Mouse (Mus musculus): ENCODE measurements around the gene Fen1. TPM values are rescaled to one million over a fixed set of nuclear protein-coding genes. Genes with fewer than 3 reads are reported as not detected.

Fen1 gene
- 69.6 and 73.6 TPM in 2 replicates for polyA plus RNA-seq (2016; fragmentation: Nextera tagmentation; extraction: Ambion mirVana)

- Histone ChIP-seq H3K4me2 (replicated peaks) (peak within 1 kb of the TSS; percentile 85), H3K27me3 (replicated peaks) (no peaks in the 10 kb centered on the region), H3K4me1 (peaks cover 16% of the 10 kb centered on the region), H3K27ac (no peak within 1 kb of the TSS), H3K4me3 (peak within 1 kb of the TSS; percentile 67), H3K36me3 (peaks cover 47% of the 10 kb centered on the region), H3K9me3 (no peaks in the 10 kb centered on the region), H3K9ac (peak within 1 kb of the TSS; percentile 74)
- WGBS: under 1% methylated on average over 40 of the region's 40 CpGs
- peak; percentile 95 for ATAC-seq (ENCODE audit: low FRiP score, low read depth)
Measured at GRCm38 (mm10) chr19:10203848-10204615, at the start of gene Fen1, which contains the start of gene Tmem258. Gene Fen1 (minus strand): TSS chr19:10204169. Gene Tmem258 (plus strand): TSS chr19:10204014.

DNA sequence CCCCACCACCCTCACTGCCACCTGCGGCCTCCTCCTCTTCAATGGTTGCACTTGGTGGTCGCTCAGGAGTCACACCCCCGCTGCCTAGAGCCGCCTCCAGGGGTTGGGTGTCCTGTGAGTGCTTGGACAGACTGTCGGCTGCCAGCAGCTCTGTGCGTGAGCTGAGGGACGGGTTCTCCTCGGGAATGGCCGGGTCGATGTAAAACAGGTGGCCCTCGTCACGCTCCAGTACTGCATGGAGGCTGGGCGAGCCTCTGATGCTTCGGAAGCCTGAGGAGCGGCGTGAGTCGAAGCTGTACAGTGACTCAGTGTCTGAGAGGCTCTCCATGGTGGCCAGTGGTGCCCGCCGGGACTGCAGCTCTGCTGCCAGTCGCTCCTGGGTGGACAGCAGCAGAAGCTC, 44.2 kb upstream of the Fen1 start:
- H3K27ac ChIP-seq: no peak overlapping the region
- no peak for ATAC-seq (ENCODE audit: low FRiP score, low read depth)
- peaks cover under 1% of the 10 kb centered on the region; the same call in 1 of the 2 replicates for H3K4me1 ChIP-seq
- H3K4me3 ChIP-seq: no peak overlapping the region
- H3K27me3 ChIP-seq (replicated peaks): 0 out of 2 replicates have a peak, but pooled peaks cover 6% of the 10 kb centered on the region
- H3K4me2 ChIP-seq (replicated peaks): no peak overlapping the region
- 63% methylated on average over 20 of the region's 20 CpGs for WGBS
- no peaks in the 10 kb centered on the region for H3K9me3 ChIP-seq
- H3K9ac ChIP-seq: no peak overlapping the region
- H3K36me3 ChIP-seq: peaks cover 9% of the 10 kb centered on the region

DNA sequence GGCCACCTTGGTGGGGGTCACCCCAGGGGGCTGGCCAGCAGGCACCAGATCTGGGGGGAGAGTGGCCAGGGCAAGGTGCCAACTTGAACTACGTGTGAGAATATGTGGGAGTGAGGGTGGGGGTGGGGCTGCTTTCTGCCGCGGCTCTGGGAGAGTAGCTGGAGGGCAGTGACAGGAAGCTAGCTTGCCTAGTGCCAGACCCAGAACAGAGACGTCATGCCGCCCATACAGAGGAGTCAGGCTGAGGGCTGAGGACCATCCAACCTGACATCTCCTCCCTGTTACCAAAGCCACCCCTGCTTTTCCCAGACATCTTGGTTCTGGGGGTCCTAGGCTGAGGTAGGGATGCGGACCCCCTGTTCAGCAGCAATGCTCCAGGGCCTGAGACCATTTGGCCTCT, 43.2 kb upstream of the Fen1 start:
- H3K4me2 ChIP-seq (replicated peaks): no peak overlapping the region
- H3K27me3 ChIP-seq (replicated peaks): 0 out of 2 replicates have a peak, but pooled peaks cover 6% of the 10 kb centered on the region
- H3K4me1 ChIP-seq: peaks cover 4% of the 10 kb centered on the region
- ATAC-seq (ENCODE audit: low FRiP score, low read depth): no peak
- H3K9me3 ChIP-seq: no peaks in the 10 kb centered on the region
- no peak overlapping the region for H3K9ac ChIP-seq
- H3K36me3 ChIP-seq: peaks cover 9% of the 10 kb centered on the region
- no peak overlapping the region for H3K4me3 ChIP-seq
- 41% methylated on average over 6 of the region's 6 CpGs for WGBS
- no peak overlapping the region for H3K27ac ChIP-seq

DNA sequence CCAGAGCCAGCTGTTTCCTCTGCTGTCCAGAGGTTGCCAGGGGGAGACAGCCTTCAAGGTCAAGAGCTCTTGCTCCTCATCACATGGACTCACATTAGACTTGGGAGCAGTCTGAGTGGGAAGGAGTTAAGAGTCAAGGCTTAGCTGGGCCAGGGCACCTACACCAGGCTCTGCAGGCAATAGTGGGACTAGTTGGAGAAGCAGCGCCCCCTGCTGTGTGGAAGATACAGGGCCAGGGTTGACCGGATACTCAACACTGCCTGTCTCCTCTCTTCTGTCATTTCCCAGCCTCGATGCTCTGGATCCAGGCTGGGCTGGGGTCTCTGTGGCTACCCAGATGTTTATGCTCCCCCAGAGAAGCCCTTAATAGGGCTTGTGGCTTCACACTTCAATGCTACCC, 40.2 kb upstream of the Fen1 start:
- no peaks in the 10 kb centered on the region for H3K9me3 ChIP-seq
- H3K4me1 ChIP-seq: peaks cover 17% of the 10 kb centered on the region
- peaks cover 21% of the 10 kb centered on the region for H3K27me3 ChIP-seq (replicated peaks)
- ATAC-seq (ENCODE audit: low FRiP score, low read depth): no peak
- no peak overlapping the region for H3K27ac ChIP-seq
- peaks cover 5% of the 10 kb centered on the region for H3K36me3 ChIP-seq
- WGBS: 20% methylated on average over 3 of the region's 3 CpGs
- no peak overlapping the region for H3K9ac ChIP-seq
- no peak overlapping the region for H3K4me2 ChIP-seq (replicated peaks)
- no peak overlapping the region for H3K4me3 ChIP-seq

GRCm38 (mm10) chr19:10242916-10243315, 38.9 kb upstream of the Fen1 start:
- no peak overlapping the region for H3K9ac ChIP-seq
- no peak overlapping the region for H3K27ac ChIP-seq
- H3K9me3 ChIP-seq: no peaks in the 10 kb centered on the region
- peaks cover 17% of the 10 kb centered on the region for H3K4me1 ChIP-seq
- no peak for ATAC-seq (ENCODE audit: low FRiP score, low read depth)
- no peak overlapping the region for H3K4me3 ChIP-seq
- H3K36me3 ChIP-seq: peaks cover 3% of the 10 kb centered on the region
- WGBS: 2% methylated on average over 8 of the region's 8 CpGs
- H3K4me2 ChIP-seq (replicated peaks): no peak overlapping the region
- H3K27me3 ChIP-seq (replicated peaks): peaks cover 16% of the 10 kb centered on the region

DNA sequence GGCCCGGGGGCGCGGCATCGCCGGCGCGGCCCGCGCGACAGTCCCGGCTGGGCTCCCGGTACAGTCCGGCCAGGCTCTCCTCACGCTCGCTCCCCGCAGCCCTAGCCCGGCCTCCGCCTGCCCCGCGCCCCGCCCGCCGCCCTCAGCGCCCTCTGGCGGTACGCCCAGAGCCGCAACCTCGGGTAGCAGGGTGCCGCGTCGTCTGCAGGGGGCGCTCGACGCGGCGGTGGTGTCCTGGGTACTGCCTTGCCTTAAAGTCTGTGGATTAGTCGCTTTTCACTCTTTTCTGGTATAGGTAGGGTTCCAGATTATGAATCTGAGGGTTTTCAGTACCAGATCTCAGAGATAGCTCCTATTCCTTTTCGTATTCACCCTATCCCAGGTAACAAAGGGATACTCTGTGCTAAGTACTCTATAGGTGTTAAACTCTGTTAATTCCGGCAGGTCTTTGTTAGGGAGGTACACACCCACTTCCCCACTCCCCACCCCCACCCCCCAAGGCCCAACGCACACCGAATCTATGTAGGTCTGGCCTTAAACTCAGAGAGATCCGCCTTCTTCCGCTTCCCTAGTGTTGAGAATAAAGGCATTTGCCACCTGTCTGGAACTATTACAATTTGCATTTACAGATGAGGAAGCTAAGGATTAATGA, 36.8 kb upstream of the Fen1 start, which contains the start of gene Myrf:
TSS of gene Myrf (minus strand) at position 95 of the 652 bp plus-strand sequence.
- peak; percentile 73 for ATAC-seq (ENCODE audit: low FRiP score, low read depth)
- 8% methylated on average over 43 of the region's 43 CpGs for WGBS
- H3K27ac ChIP-seq: no peak within 1 kb of the TSS

DNA sequence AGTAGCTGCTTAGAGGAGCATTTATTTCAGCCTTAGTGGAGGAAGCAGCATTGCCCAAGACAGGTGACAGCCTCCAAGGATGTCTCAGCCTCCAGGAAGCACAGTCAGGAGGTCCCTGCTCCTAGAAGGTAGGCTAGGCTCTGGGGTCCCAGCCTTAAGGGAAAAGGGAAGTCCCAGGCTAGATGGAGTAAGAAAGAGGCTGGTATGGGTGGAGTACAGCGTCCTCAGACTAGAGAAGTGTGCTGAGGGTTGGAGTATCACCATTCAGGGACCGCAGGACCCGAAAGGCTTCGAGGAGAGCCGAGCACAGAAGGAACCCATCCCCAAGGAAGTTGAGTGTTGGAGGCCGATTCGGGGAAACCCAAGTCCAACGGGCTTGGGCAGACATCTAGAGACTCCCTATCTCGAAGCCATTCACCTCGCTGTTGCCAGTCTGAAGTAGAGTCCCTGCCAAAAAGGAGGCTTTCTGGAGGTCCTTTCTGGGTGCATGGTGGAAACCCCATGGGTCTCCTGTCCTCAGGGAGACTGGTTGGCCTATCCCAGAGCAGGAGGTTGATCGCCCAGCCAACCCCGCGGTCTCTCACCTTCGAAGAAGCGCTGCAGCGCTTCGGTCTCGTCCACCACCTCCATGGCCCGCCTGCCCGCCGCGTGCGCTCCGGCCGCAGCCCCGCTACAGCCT, 36.1 kb upstream of the Fen1 start:
- Histone ChIP-seq H3K9ac (peak overlapping the region; percentile 55; the same call in 1 of the 2 replicates), H3K4me1 (peaks cover 17% of the 10 kb centered on the region), H3K9me3 (no peaks in the 10 kb centered on the region), H3K27me3 (replicated peaks) (peaks cover 15% of the 10 kb centered on the region), H3K4me3 (peak overlapping the region; percentile 43), H3K4me2 (replicated peaks) (peak overlapping the region; percentile 83), H3K36me3 (no peaks in the 10 kb centered on the region), H3K27ac (no peak overlapping the region)
- ATAC-seq (ENCODE audit: low FRiP score, low read depth): peak; percentile 41; the same call in 1 of the 2 replicates
- WGBS: 7% methylated on average over 26 of the region's 26 CpGs

More for the DNA sequence above, 36.8 kb upstream of the Fen1 start, which contains the start of gene Myrf:
- peaks cover 15% of the 10 kb centered on the region for H3K27me3 ChIP-seq (replicated peaks)
- no peaks in the 10 kb centered on the region for H3K9me3 ChIP-seq
- peak within 1 kb of the TSS; percentile 83 for H3K4me2 ChIP-seq (replicated peaks)
- H3K4me1 ChIP-seq: peaks cover 17% of the 10 kb centered on the region
- peak within 1 kb of the TSS; percentile 55; the same call in 1 of the 2 replicates for H3K9ac ChIP-seq
- no peaks in the 10 kb centered on the region for H3K36me3 ChIP-seq
- H3K4me3 ChIP-seq: peak within 1 kb of the TSS; percentile 43

DNA sequence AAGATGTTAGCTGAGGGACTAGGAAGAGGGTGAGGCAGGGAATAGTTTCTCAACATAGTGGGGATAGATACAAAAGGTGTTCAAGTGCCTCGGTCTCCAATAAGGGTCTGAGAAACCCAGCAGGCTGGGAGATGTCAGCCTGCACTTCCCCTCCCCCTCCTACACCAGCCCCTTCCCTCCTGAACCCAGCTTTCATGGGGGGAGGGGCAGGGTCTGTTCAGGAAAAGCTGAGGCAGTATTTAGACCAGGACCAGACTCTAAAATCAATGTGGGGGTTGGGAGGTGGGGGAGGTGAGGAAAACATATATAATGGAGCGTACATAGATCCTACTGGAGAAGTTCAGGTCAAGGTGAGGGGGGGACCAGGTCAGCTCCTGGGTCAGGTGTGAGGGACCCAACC, 35.5 kb upstream of the Fen1 start:
- H3K9me3 ChIP-seq: no peaks in the 10 kb centered on the region
- no peak for ATAC-seq (ENCODE audit: low FRiP score, low read depth)
- H3K9ac ChIP-seq: no peak overlapping the region
- no peak overlapping the region for H3K27ac ChIP-seq
- peaks cover 15% of the 10 kb centered on the region for H3K27me3 ChIP-seq (replicated peaks)
- no peak overlapping the region; the same call in 1 of the 2 replicates for H3K4me2 ChIP-seq (replicated peaks)
- WGBS: 60% methylated on average over 2 of the region's 2 CpGs
- no peak overlapping the region for H3K4me3 ChIP-seq
- peaks cover 17% of the 10 kb centered on the region for H3K4me1 ChIP-seq
- no peaks in the 10 kb centered on the region for H3K36me3 ChIP-seq

- ATAC-seq (ENCODE audit: low FRiP score, low read depth): no peak
- Histone ChIP-seq H3K4me2 (replicated peaks) (no peak overlapping the region), H3K4me3 (no peak overlapping the region), H3K27ac (no peak overlapping the region), H3K4me1 (peaks cover 17% of the 10 kb centered on the region), H3K36me3 (no peaks in the 10 kb centered on the region), H3K9me3 (no peaks in the 10 kb centered on the region), H3K27me3 (replicated peaks) (peaks cover 15% of the 10 kb centered on the region), H3K9ac (no peak overlapping the region)
- WGBS: 74% methylated on average over 3 of the region's 3 CpGs
Measured at GRCm38 (mm10) chr19:10238477-10238876, 34.5 kb upstream of the Fen1 start.

DNA sequence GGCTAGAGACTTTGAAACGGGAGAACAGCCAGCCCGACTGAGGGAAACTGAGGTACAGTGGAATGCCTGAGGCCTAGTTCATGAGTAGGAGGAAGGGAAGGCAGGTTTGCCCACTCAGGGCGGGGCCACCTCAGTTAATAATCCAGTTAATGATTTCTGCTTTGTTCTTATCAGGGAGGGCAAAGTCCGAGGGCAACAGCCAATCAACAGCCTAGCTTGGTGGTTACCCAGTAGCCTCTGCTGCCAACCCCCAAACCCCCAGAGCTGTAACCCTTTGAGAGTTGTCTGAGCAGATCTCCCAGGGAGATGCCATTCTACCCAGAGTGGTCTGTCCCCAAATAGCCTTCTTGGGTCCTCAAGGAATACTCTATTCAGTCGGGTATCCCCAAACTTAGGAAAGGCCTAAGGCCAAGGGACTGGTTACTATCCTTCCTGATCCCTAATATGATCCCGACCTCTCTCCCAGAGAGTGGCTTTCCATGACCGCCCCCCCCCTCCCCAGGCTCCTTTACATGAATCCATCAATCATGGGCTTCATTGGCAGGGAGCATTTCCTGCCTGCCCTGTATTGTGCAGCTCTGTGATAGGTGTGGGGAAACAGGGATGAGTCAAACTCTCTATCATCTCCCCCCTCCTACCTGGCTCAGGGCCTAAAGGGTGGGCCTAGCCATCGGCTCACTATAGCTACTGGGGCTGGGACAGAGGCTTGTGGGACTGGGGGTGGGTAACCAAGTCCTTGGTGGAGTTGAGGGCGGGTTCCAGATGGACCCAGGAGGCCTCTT, 32.0 kb upstream of the Fen1 start:
- WGBS: 81% methylated on average over 9 of the region's 9 CpGs
- Histone ChIP-seq H3K4me1 (peaks cover 18% of the 10 kb centered on the region), H3K27me3 (replicated peaks) (peaks cover 15% of the 10 kb centered on the region), H3K4me2 (replicated peaks) (no peak overlapping the region), H3K4me3 (no peak overlapping the region), H3K9me3 (no peaks in the 10 kb centered on the region), H3K27ac (no peak overlapping the region), H3K36me3 (no peaks in the 10 kb centered on the region), H3K9ac (no peak overlapping the region)
- ATAC-seq (ENCODE audit: low FRiP score, low read depth): no peak

- no peak for ATAC-seq (ENCODE audit: low FRiP score, low read depth)
- 27% methylated on average over 9 of the region's 9 CpGs for WGBS
- Histone ChIP-seq H3K4me3 (no peak overlapping the region), H3K36me3 (no peaks in the 10 kb centered on the region), H3K9me3 (no peaks in the 10 kb centered on the region), H3K27me3 (replicated peaks) (no peaks in the 10 kb centered on the region; the same call in none of the 2 replicates), H3K4me2 (replicated peaks) (no peak overlapping the region), H3K4me1 (peaks cover 5% of the 10 kb centered on the region), H3K27ac (no peak overlapping the region), H3K9ac (no peak overlapping the region)
Measured at GRCm38 (mm10) chr19:10232327-10233017, 28.5 kb upstream of the Fen1 start.

Data from neural tube, embryonic 12.5 days (tissue).